Mouse (Mus musculus) erythroblast, embryonic 14.5 days (primary cell): Measurements from ENCODE around the gene Ptprj. TPM values are rescaled to one million over a fixed set of nuclear protein-coding genes. Genes with fewer than 3 reads are reported as not detected.
A peak's percentile ranks its signal among the peaks of the same experiment; 100 is the strongest.

Experiments used
- H3K27me3 ChIP-seq: 2 replicates; pipeline ENCODE4 v1.6.1; 2012; ENCODE audit warnings: inconsistent platforms; ENCODE audit not compliant: control insufficient read depth
- H3K36me3 ChIP-seq: 2 replicates; pipeline ENCODE4 v1.6.1; 2012; ENCODE audit warnings: mild to moderate bottlenecking, inconsistent platforms; ENCODE audit not compliant: control insufficient read depth
- H3K4me1 ChIP-seq: 2 replicates; pipeline ENCODE4 v1.6.1; 2012; ENCODE audit warnings: inconsistent platforms; ENCODE audit not compliant: control insufficient read depth
- H3K4me3 ChIP-seq: replicated peaks from 2 replicates; pipeline ENCODE3; 2012; ENCODE audit warnings: moderate library complexity, mild to moderate bottlenecking, inconsistent platforms
- H3K9me3 ChIP-seq: 2 replicates; pipeline ENCODE4 v1.6.1; 2012; ENCODE audit warnings: low read length, inconsistent platforms, mixed read lengths; ENCODE audit not compliant: control insufficient read depth
- GATA1 ChIP-seq: IDR thresholded peaks from 2 replicates; pipeline ENCODE4 v1.6.1; 2012; ENCODE audit warnings: low read length, inconsistent platforms, mixed read lengths
- TAL1 ChIP-seq: IDR thresholded peaks from 3 replicates; pipeline ENCODE4 v1.6.1; 2012; ENCODE audit warnings: low read length, inconsistent platforms, mixed read lengths
- polyA plus RNA-seq: library from polyadenylated mRNA; stranded (reverse); fragments of >175 nt; gene quantifications from 2 replicates; pipeline ENCODE4 v1.2.3, GENCODE M21; 2012

Ptprj gene
- polyA plus RNA-seq, 1 experiment = not detected

GRCm38 (mm10) chr2:90525807-90526206, 54.6 kb downstream of the Ptprj start:
- H3K27me3 ChIP-seq = no peaks in the 10 kb centered on the region
- H3K9me3 ChIP-seq = no peaks in the 10 kb centered on the region
- H3K4me3 ChIP-seq = no peak overlapping the region
- H3K36me3 ChIP-seq = no peaks in the 10 kb centered on the region
- no peak for TF ChIP-seq GATA1
- no peak for TF ChIP-seq TAL1
- H3K4me1 ChIP-seq = peaks cover 22% of the 10 kb centered on the region

GRCm38 (mm10) chr2:90522455-90522854, 58.0 kb downstream of the Ptprj start:
- no peak for TF ChIP-seq GATA1
- Histone ChIP-seq H3K9me3 (no peaks in the 10 kb centered on the region), H3K4me1 (peaks cover 15% of the 10 kb centered on the region), H3K27me3 (no peaks in the 10 kb centered on the region), H3K4me3 (no peak overlapping the region), H3K36me3 (no peaks in the 10 kb centered on the region)

GRCm38 (mm10) chr2:90521909-90522308, 58.5 kb downstream of the Ptprj start:
- peaks cover 14% of the 10 kb centered on the region for H3K4me1 ChIP-seq
- no peaks in the 10 kb centered on the region for H3K9me3 ChIP-seq
- H3K4me3 ChIP-seq = no peak overlapping the region
- H3K36me3 ChIP-seq = no peaks in the 10 kb centered on the region
- no peaks in the 10 kb centered on the region for H3K27me3 ChIP-seq
- TF ChIP-seq GATA1 (no peak), TAL1 (no peak)

- Histone ChIP-seq H3K4me1 (peaks cover 5% of the 10 kb centered on the region; the same call in 1 of the 2 replicates), H3K9me3 (no peaks in the 10 kb centered on the region), H3K4me3 (no peak overlapping the region), H3K27me3 (no peaks in the 10 kb centered on the region), H3K36me3 (no peaks in the 10 kb centered on the region)
- TF ChIP-seq TAL1 (no peak), GATA1 (no peak)
These were observed 62.2 kb downstream of the Ptprj start for GRCm38 (mm10) chr2:90518296-90518695.

- H3K4me1 ChIP-seq = no peaks in the 10 kb centered on the region
- H3K27me3 ChIP-seq = no peaks in the 10 kb centered on the region
- no peaks in the 10 kb centered on the region for H3K36me3 ChIP-seq
- TF ChIP-seq GATA1 (no peak), TAL1 (no peak)
- H3K4me3 ChIP-seq = no peak overlapping the region
- H3K9me3 ChIP-seq = no peaks in the 10 kb centered on the region
These were observed 65.5 kb downstream of the Ptprj start for GRCm38 (mm10) chr2:90514969-90515368.

- H3K4me3 ChIP-seq = no peak overlapping the region
- no peak for TF ChIP-seq TAL1
- TF ChIP-seq GATA1 = no peak
- no peaks in the 10 kb centered on the region for H3K9me3 ChIP-seq
- H3K36me3 ChIP-seq = no peaks in the 10 kb centered on the region
- H3K4me1 ChIP-seq = peaks cover 20% of the 10 kb centered on the region
- no peaks in the 10 kb centered on the region for H3K27me3 ChIP-seq
These were observed 71.2 kb downstream of the Ptprj start for GRCm38 (mm10) chr2:90509268-90509667.

- no peaks in the 10 kb centered on the region for H3K9me3 ChIP-seq
- no peaks in the 10 kb centered on the region for H3K27me3 ChIP-seq
- no peak for TF ChIP-seq TAL1
- TF ChIP-seq GATA1 = no peak
- H3K4me1 ChIP-seq = peaks cover 48% of the 10 kb centered on the region
- no peaks in the 10 kb centered on the region for H3K36me3 ChIP-seq
- H3K4me3 ChIP-seq = no peak overlapping the region
These were observed 74.3 kb downstream of the Ptprj start for GRCm38 (mm10) chr2:90506143-90506542.

- H3K4me1 ChIP-seq = peaks cover 54% of the 10 kb centered on the region
- TF ChIP-seq GATA1 (no peak), TAL1 (no peak)
These were observed 75.7 kb downstream of the Ptprj start for GRCm38 (mm10) chr2:90504731-90505171.

GRCm38 (mm10) chr2:90503182-90503833, 77.1 kb downstream of the Ptprj start:
- TF ChIP-seq TAL1 (peak; percentile 43; the same call in 2 of the 3 replicates), GATA1 (peak; percentile 36; the same call in 1 of the 2 replicates)
- H3K4me1 ChIP-seq = peaks cover 58% of the 10 kb centered on the region
- H3K27me3 ChIP-seq = no peaks in the 10 kb centered on the region
- no peaks in the 10 kb centered on the region for H3K36me3 ChIP-seq
- peak overlapping the region; percentile 48 for H3K4me3 ChIP-seq
- H3K9me3 ChIP-seq = no peaks in the 10 kb centered on the region

More at GRCm38 (mm10) chr2:90504731-90505171, 75.7 kb downstream of the Ptprj start:
- H3K9me3 ChIP-seq = no peaks in the 10 kb centered on the region
- no peaks in the 10 kb centered on the region for H3K36me3 ChIP-seq
- no peaks in the 10 kb centered on the region for H3K27me3 ChIP-seq
- no peak overlapping the region for H3K4me3 ChIP-seq

- Histone ChIP-seq H3K4me3 (peak overlapping the region; percentile 48), H3K9me3 (no peaks in the 10 kb centered on the region), H3K36me3 (no peaks in the 10 kb centered on the region), H3K27me3 (no peaks in the 10 kb centered on the region), H3K4me1 (peaks cover 59% of the 10 kb centered on the region)
- no peak for TF ChIP-seq TAL1
- no peak for TF ChIP-seq GATA1
These were observed 77.7 kb downstream of the Ptprj start for GRCm38 (mm10) chr2:90502738-90503137.
